Mouse (Mus musculus) kidney, embryonic 14.5 days (tissue): Measurements from ENCODE around the gene Nup62. TPM values are rescaled to one million over a fixed set of nuclear protein-coding genes. Genes with fewer than 3 reads are reported as not detected.

Experiments
- ATAC-seq: fragments of 200-750 bp; cut with Nextera tagmentation; 2 replicates; pipeline ENCODE4 v1.8.0; 2017; ENCODE audit warnings: moderate number of reproducible peaks, mild to moderate bottlenecking, moderate TSS enrichment, moderate library complexity; ENCODE audit not compliant: low FRiP score, low TSS enrichment
- H3K27ac ChIP-seq: fragments of 300-500 bp; sonication (generic); 2 replicates; pipeline ENCODE4 v1.5.1; 2014; ENCODE audit warnings: low read depth, mild to moderate bottlenecking, low read length, moderate library complexity, mixed read lengths
- H3K27me3 ChIP-seq: fragments of 300-500 bp; sonication (generic); 2 replicates; pipeline ENCODE4 v1.6.1; 2014; ENCODE audit warnings: mild to moderate bottlenecking, low read length; ENCODE audit not compliant: control insufficient read depth, insufficient read depth
- H3K36me3 ChIP-seq: fragments of 300-500 bp; sonication (generic); 2 replicates; pipeline ENCODE4 v1.6.1; 2014; ENCODE audit warnings: low read length, mixed read lengths; ENCODE audit not compliant: control insufficient read depth, insufficient read depth
- H3K4me1 ChIP-seq: fragments of 300-500 bp; sonication (generic); 2 replicates; pipeline ENCODE4 v1.6.1; 2014; ENCODE audit warnings: low read length, mixed read lengths; ENCODE audit not compliant: control insufficient read depth, insufficient read depth
- H3K4me2 ChIP-seq: fragments of 300-500 bp; sonication (generic); replicated peaks from 2 replicates; pipeline ENCODE4 v1.6.1; 2014; ENCODE audit warnings: low read depth, mild to moderate bottlenecking, low read length
- H3K4me3 ChIP-seq: fragments of 300-500 bp; sonication (generic); 2 replicates; pipeline ENCODE4 v1.5.1; 2014; ENCODE audit warnings: mild to moderate bottlenecking, low read length
- H3K9ac ChIP-seq: fragments of 300-500 bp; sonication (generic); 2 replicates; pipeline ENCODE4 v1.6.1; 2014; ENCODE audit warnings: low read depth, mild to moderate bottlenecking, low read length, moderate library complexity
- H3K9me3 ChIP-seq: fragments of 300-500 bp; sonication (generic); 2 replicates; pipeline ENCODE4 v1.6.1; 2016; ENCODE audit warnings: low read length; ENCODE audit not compliant: control insufficient read depth
- WGBS: fragments of 180-500 bp; shearing (Covaris S2); extraction: QIAGEN DNeasy Blood & Tissue Kit; methylation state at CpG from one replicate; pipeline ENCODE4 v1.1.7; 2014; 5-methylcytosine and 5-hydroxymethylcytosine counted together
- polyA plus RNA-seq: library from polyadenylated mRNA; unstranded; fragments of >200 nt; fragmentation: Nextera tagmentation; extraction: Ambion mirVana; gene quantifications from 2 replicates; pipeline ENCODE4 v1.2.1, GENCODE M21; 2014

Nup62 gene
- polyA plus RNA-seq, 1 experiment from 2014 or later = 59.5 TPM

DNA sequence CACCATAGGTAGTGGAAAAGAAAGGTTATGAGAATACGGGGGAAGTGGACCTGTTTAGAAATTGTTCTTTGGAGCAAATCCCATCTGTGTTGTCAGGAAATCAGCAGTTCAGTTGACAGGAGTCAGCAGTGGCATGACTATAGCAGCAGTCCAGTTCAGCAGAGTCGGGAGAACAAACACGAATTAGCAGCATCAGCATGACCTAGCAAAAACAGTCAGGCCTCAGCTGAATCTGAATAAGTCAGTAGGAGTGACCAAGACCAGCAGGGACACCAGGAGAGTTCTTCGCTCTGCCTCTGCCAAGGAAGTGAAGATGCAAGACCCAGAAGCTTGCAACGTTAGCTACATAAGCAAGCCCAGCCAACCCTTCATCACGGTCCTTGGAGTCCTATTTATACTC lies 23.1 kb upstream of the Nup62 start:
- Histone ChIP-seq H3K4me3 (no peak overlapping the region), H3K4me1 (no peaks in the 10 kb centered on the region), H3K4me2 (no peak overlapping the region), H3K9me3 (peaks cover 3% of the 10 kb centered on the region; the same call in 1 of the 2 replicates), H3K36me3 (no peaks in the 10 kb centered on the region), H3K27me3 (no peaks in the 10 kb centered on the region), H3K9ac (no peak overlapping the region), H3K27ac (no peak overlapping the region)
- no peak for ATAC-seq
- WGBS = 79% methylated on average over 6 of the region's 6 CpGs

- Histone ChIP-seq H3K36me3 (peaks cover 6% of the 10 kb centered on the region; the same call in 1 of the 2 replicates), H3K9ac (no peak overlapping the region), H3K27me3 (no peaks in the 10 kb centered on the region), H3K27ac (no peak overlapping the region), H3K4me2 (no peak overlapping the region), H3K4me3 (no peak overlapping the region), H3K4me1 (no peaks in the 10 kb centered on the region), H3K9me3 (no peaks in the 10 kb centered on the region)
- WGBS = 81% methylated on average over 2 of the region's 2 CpGs
- no peak for ATAC-seq
Measured at GRCm38 (mm10) chr7:44808927-44809326, 7.0 kb upstream of the Nup62 start.

DNA sequence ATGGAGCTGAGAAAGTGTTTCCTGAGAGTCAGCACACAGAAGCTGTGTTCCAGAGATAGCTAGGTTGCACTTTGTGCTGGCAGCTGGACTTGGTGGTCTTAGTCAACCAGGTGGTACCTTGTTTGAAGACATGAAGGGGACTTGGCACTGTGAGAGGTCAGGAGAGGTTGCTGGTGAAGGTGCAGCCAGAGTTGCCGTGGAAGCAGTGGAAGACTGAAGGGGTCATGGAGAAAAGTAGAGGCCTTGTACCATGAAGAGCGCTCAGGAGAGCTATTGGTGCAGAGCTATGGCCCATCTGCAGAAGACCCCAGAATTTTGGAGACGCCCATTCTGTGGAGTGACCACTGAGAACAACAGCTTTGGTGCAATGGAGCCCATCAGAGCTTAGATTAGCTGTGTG lies 6.4 kb upstream of the Nup62 start:
- peaks cover 11% of the 10 kb centered on the region; the same call in 1 of the 2 replicates for H3K36me3 ChIP-seq
- no peak overlapping the region for H3K4me3 ChIP-seq
- no peak for ATAC-seq
- 91% methylated on average over 3 of the region's 3 CpGs for WGBS
- H3K27ac ChIP-seq = no peak overlapping the region
- H3K27me3 ChIP-seq = no peaks in the 10 kb centered on the region
- no peaks in the 10 kb centered on the region for H3K4me1 ChIP-seq
- no peaks in the 10 kb centered on the region for H3K9me3 ChIP-seq
- H3K9ac ChIP-seq = no peak overlapping the region
- H3K4me2 ChIP-seq = no peak overlapping the region

DNA sequence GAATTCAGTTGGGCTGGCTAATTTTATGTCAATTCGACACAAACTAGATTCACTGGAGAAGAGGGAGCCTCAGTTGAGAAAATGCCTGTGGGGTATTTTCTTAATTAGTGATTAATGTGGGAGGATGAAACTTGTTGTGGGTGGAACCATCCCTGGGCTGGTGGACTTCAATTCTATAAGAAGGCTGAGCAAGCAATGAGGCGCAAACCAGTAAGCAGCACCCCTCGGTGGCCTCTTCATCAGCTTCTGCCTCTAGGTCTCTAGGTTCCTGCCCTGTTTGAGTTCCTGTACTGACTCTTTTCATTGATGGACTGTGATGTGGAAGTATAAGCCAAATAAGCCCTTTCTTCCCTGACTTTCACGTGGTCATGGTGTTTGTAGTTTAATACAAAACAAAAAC lies 5.5 kb upstream of the Nup62 start:
- Histone ChIP-seq H3K4me1 (no peaks in the 10 kb centered on the region), H3K9ac (no peak overlapping the region), H3K36me3 (peaks cover 11% of the 10 kb centered on the region; the same call in 1 of the 2 replicates), H3K4me2 (no peak overlapping the region), H3K4me3 (no peak overlapping the region), H3K27ac (no peak overlapping the region), H3K27me3 (no peaks in the 10 kb centered on the region), H3K9me3 (no peaks in the 10 kb centered on the region)
- 86% methylated on average over 4 of the region's 4 CpGs for WGBS
- no peak for ATAC-seq

GRCm38 (mm10) chr7:44810819-44811557 lies 4.9 kb upstream of the Nup62 start:
- no peaks in the 10 kb centered on the region for H3K9me3 ChIP-seq
- H3K27me3 ChIP-seq = no peaks in the 10 kb centered on the region
- H3K4me3 ChIP-seq = no peak overlapping the region
- H3K4me2 ChIP-seq = no peak overlapping the region
- no peak overlapping the region for H3K9ac ChIP-seq
- no peak for ATAC-seq
- peaks cover 11% of the 10 kb centered on the region; the same call in 1 of the 2 replicates for H3K36me3 ChIP-seq
- H3K27ac ChIP-seq = no peak overlapping the region
- H3K4me1 ChIP-seq = no peaks in the 10 kb centered on the region
- 91% methylated on average over 7 of the region's 7 CpGs for WGBS

DNA sequence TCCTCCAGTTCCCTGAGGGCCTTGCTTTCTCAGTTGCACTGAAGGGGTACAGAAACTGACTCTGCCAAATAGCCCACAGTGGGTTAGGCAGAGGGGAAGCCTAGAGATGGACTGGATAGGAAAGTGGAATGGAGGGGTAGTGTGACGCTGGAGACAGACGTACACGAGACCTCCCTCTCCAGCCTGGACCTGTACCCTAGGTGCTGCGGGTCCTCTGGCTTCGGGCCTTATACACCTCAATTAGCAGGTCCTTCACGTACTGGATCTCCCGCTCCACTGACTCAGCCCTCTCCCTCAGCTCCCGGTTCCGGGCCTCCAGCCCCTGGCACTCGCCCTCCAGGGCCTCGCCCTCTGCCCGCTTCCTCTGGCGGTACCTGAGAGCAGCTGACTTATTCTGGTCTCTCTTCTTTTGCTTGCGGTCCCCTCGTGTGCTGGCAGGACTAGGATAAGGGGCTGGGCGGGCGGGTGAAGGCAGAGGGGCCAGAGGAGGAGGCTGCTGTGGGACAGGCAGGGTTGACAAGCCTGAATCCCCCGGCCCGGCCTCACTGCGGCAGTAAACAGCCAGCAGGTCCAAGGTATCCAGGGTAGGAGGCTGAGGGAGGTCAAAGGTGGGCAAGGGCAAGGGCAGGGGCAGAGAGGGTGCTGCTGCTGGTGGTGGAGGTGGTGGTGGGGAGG lies 3.1 kb upstream of the Nup62 start:
- no peak overlapping the region for H3K4me3 ChIP-seq
- H3K36me3 ChIP-seq = peaks cover 11% of the 10 kb centered on the region; the same call in 1 of the 2 replicates
- no peaks in the 10 kb centered on the region for H3K27me3 ChIP-seq
- peaks cover 4% of the 10 kb centered on the region; the same call in 1 of the 2 replicates for H3K4me1 ChIP-seq
- no peak overlapping the region for H3K27ac ChIP-seq
- no peak for ATAC-seq
- H3K9me3 ChIP-seq = no peaks in the 10 kb centered on the region
- no peak overlapping the region for H3K4me2 ChIP-seq
- 88% methylated on average over 20 of the region's 20 CpGs for WGBS
- H3K9ac ChIP-seq = no peak overlapping the region

GRCm38 (mm10) chr7:44813985-44814384 lies 1.9 kb upstream of the Nup62 start:
- H3K4me3 ChIP-seq = no peak overlapping the region
- peaks cover 16% of the 10 kb centered on the region for H3K4me1 ChIP-seq
- no peak for ATAC-seq
- H3K27me3 ChIP-seq = no peaks in the 10 kb centered on the region
- H3K36me3 ChIP-seq = peaks cover 11% of the 10 kb centered on the region; the same call in 1 of the 2 replicates
- WGBS = 87% methylated on average over 3 of the region's 3 CpGs
- H3K27ac ChIP-seq = no peak overlapping the region
- no peak overlapping the region for H3K4me2 ChIP-seq
- no peaks in the 10 kb centered on the region for H3K9me3 ChIP-seq
- H3K9ac ChIP-seq = no peak overlapping the region

DNA sequence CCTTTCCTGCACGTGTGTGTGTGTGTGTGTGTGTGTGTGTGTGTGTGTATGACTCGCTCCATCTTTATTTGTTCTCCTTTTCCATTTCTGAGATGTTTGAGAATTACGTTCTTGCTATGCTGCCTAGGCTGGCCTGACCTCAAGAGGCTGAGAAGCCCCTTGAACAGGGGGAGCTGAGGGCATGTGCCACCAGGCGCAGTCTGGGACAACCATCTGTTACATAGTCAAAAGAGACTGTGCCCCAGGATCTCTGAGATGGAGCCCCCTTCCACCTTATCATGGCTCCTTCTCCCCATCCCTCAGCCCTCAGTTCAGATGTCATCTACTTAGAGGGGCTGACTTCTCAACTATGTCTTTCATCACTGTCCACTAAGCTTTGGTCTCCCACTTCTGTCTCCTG lies 1.5 kb upstream of the Nup62 start:
- H3K9me3 ChIP-seq = no peaks in the 10 kb centered on the region
- no peak overlapping the region for H3K27ac ChIP-seq
- 92% methylated on average over 4 of the region's 4 CpGs for WGBS
- H3K9ac ChIP-seq = no peak overlapping the region
- ATAC-seq = no peak
- H3K36me3 ChIP-seq = peaks cover 11% of the 10 kb centered on the region; the same call in 1 of the 2 replicates
- no peak overlapping the region for H3K4me2 ChIP-seq
- H3K4me1 ChIP-seq = peaks cover 20% of the 10 kb centered on the region
- no peak overlapping the region for H3K4me3 ChIP-seq
- no peaks in the 10 kb centered on the region for H3K27me3 ChIP-seq
